Mouse (Mus musculus): Measurements from ENCODE around the gene Pon2.

The Pon2 gene

GRCm38 (mm10) chr6:5292841-5293240 lies 5.4 kb downstream of the Pon2 start:
- no peak for DNase-seq (ENCODE audit: low spot score in 2 of 2)

DNA sequence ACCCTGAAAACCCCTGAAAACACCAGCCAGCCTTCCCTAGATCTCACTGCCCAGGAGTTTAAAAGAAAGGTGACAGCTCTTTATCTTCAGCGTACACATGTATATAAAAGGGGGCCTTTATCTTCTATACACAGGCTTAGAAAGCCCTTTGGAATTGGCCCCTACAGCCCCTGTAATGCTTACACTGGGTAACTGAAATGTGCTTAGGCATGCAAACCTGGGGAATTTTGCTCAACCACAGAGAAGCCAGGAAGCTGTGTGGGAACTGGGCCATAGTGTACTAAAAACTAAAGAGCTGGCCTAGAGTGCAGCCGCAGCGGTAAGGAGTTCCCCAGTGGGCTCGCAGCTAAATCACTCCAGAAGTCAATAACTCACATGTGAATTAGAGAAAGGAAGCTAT lies 6.8 kb downstream of the Pon2 start:
- DNase-seq (ENCODE audit: low spot score in 2 of 2) = no peak

DNA sequence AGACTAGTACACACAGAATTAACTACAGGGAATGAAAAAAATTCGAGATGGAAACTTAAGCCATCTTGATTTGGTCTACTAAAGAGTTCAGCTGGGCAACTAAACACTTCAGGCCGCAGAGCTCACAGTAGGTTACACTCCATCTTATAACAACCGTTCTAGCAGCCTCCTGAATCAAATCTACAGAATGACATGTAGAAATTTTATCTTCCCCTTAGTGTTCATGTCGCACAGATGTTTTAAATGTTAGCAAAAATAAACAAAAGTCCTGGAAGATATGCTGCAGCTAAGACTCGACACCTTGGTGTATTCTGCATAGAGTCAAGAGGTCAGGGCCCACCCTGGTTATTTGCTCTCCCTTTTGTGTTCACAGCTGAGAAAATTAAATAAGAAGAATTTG lies 10.3 kb downstream of the Pon2 start:
- no peak for DNase-seq (ENCODE audit: low spot score in 2 of 2)

DNA sequence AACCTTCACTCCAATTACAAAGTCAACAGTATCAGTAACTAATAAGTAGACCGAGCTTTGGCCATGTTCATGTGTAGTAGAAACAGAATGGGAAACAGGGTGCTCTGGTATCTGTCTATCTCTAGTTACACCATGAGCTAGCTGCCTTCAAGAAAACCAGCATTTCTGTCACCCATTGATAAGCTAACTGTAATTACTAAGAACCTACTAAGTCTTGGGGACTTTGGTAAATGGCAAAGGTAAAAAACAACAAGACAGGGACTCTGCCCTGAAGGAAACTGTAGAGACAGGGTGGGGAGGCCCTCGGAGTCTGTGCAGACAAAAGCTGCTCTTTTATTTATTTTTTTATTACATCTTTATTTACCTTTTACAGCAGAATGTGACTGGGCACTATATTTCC lies 10.9 kb downstream of the Pon2 start:
- no peak for DNase-seq (ENCODE audit: low spot score in 2 of 2)

DNA sequence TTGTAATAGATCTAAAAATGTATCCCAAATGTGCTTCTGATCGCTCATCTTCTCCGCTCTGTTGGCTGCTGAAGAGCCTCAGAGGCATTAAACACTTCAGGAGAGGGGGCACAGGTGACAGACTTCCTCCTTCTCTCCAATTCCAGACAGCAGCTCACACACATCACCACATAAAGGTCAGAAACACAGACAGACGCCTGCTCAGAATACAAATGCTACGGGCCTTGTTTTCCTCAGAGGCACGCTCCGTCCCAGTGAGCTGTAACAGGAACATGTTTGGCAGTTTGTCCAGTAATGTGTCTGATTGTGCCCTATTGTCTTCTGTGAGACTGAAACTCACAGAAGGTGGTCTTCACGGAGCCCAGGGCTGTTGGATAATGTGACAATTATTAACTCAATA lies 15.8 kb downstream of the Pon2 start:
- no peak for DNase-seq (ENCODE audit: low spot score in 2 of 2)

DNA sequence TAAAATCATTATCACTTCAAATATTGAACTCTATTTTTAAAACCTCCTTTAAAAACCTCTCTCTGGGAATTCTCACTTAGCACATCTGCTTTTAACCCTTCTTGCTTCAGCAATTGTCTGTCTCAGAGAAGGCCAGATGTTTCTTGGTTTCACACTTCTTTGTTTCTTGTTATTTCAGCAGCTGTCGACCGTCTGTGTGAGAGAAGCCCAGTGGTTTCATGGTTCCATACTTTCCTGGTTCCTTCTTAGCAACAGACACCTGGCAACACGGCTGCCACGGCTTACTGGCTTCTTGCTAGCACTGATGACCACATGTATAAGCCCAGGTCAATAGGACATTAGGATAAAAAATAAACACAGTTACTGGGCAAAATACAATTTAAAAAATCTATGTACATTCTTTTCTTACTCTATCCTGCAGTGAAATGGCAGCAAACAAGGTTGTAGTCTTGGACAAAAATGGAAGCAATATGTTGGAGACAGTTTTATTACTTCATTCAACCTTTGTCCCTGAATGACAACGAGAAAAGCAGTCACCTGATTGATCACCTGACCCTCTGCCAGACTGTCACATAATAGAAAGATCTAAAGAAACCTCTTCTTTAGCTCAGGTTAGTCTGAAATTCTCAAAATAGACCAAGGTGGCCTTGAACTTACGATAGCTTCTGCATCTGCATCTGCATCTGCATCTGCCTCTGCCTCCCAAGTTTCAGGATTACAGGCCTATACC lies 17.5 kb downstream of the Pon2 start:
- no peak for DNase-seq (ENCODE audit: low spot score in 2 of 2)

GRCm38 (mm10) chr6:5277972-5278371 lies 20.3 kb downstream of the Pon2 start:
- DNase-seq (ENCODE audit: low spot score in 2 of 2) = no peak

GRCm38 (mm10) chr6:5269641-5270040 lies 28.6 kb downstream of the Pon2 start:
- DNase-seq (ENCODE audit: low spot score in 2 of 2) = no peak

- DNase-seq (ENCODE audit: low spot score in 2 of 2) = no peak
Observed at GRCm38 (mm10) chr6:5264793-5265192, 33.5 kb downstream of the Pon2 start.

DNA sequence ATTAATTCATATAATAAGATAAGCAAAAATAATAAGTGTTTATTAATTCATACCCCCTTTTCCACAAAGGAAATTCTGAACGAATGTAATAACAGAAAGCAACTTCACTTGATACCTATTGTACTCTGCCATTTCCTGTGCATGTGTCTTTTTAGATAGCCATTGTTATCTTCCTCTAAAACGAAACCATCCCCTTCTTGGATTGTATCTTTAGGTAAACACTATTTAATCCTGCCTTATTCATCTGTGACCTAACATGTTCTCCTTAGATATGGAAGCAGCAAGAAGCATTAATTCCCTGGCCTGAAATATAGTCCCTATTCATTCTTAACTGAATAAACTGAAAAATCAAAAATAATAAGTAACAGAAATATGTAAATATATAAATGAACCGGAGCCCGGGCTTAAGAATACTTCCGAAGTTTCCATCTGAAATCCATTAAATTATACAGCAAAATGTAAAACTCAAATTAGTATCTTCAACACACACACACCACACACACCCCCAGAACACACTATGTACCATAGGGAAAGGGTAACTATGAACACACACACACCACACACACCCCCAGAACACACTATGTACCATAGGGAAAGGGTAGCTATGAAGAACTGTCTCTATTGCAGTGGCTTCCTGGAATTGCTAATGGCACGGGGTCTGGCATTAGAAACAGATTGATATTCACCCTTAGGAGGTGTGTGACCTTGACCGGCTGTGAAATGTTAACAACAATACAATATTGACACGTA lies 34.8 kb downstream of the Pon2 start:
- no peak for DNase-seq (ENCODE audit: low spot score in 2 of 2)

DNA sequence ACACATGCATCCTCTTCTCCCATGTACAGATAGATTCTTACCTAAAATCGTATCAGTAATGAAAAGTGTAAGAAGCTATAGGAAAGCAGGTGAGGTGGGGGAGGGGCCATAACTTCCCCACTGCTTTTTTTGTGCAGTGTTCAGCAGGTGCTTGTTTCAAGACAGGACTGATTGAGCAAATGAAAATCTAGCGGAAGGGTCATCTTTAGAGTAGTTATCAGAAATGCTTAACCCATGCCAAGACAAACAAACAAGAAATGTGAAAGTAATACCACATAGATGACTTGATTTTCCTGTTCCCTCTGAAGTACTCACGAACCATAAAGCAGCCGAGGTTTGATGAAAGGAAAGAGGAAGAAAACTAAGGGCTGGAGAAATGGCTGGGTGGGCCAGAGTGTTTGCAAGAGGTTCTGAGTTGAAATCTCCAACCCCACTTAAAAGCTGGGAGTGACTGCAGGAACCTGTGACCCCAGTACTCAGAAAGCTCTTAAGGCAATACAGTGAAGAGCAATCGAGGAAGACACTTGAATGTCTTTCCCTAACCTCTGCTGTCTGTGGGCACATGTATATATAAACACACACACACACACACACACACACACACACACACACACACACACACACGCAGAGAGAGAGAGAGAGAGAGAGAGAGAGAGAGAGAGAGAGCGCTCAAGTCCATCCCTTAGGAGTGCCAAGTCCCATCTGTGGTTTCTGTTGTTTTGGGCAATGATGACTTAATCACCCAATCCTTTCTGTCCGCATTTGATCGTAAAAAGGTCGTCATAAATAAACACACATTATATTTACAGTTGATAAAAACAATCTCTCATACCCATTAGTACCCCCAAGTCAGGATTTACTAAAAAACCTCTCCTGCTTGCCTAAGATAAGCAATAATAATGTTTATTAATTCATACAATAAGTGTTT lies 35.7 kb downstream of the Pon2 start:
- DNase-seq (ENCODE audit: low spot score in 2 of 2) = no peak

- DNase-seq (ENCODE audit: low spot score in 2 of 2) = no peak
Observed at GRCm38 (mm10) chr6:5255722-5256451, 42.4 kb downstream of the Pon2 start, which contains the start of gene Pon3. Pon3 (minus strand) TSS chr6:5256286.

GRCm38 (mm10) chr6:5255291-5255690 lies 43.0 kb downstream of the Pon2 start:
- no peak for DNase-seq (ENCODE audit: low spot score in 2 of 2)

DNA sequence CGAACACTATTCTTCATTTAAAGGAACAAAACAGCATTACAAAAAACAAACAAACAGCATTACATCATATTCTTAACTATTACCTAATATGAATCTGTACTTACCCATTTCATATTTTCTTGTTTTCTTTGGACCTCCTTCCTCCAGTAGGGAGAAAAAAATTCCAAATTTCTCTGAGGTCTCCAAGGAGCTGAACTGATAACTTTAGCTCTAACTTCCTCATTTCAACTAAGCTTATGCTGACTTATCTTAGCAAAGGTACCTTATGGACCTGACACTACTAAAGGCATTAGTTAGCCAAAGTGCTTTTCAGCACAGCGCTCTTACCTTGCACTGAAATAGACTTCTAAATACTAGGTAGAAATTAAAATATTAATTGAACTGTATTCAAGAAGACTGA lies 43.4 kb downstream of the Pon2 start:
- DNase-seq (ENCODE audit: low spot score in 2 of 2) = no peak

- no peak for DNase-seq (ENCODE audit: low spot score in 2 of 2)
Observed at GRCm38 (mm10) chr6:5245926-5246325, 52.3 kb downstream of the Pon2 start.

GRCm38 (mm10) chr6:5238799-5239198 lies 59.5 kb downstream of the Pon2 start:
- no peak for DNase-seq (ENCODE audit: low spot score in 2 of 2)

- DNase-seq (ENCODE audit: low spot score in 2 of 2) = no peak
Observed at GRCm38 (mm10) chr6:5237510-5237909, 60.7 kb downstream of the Pon2 start.

- DNase-seq (ENCODE audit: low spot score in 2 of 2) = no peak
Observed at GRCm38 (mm10) chr6:5236843-5237371, 61.3 kb downstream of the Pon2 start.

GRCm38 (mm10) chr6:5234563-5234962 lies 63.7 kb downstream of the Pon2 start:
- no peak for DNase-seq (ENCODE audit: low spot score in 2 of 2)

- no peak for DNase-seq (ENCODE audit: low spot score in 2 of 2)
Observed at GRCm38 (mm10) chr6:5233812-5234211, 64.4 kb downstream of the Pon2 start.

DNA sequence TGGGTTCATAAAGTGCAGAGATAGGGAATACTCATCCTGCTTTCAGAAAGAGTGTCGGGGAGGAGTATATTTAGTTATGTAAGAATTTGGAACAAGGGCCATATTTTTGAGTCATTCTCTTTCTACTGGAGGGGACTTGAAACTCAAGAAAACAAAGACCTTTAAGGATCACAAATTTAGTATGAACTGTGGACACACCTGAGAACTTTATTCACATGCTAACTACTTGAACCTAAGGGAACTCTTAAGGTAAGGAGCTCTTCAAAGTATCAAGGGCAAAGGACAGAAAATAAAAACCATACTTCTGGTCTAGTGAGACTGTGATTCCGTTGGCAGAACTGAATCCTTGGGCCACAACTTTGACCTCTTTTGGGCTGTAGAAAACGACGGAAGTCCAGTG lies 66.2 kb downstream of the Pon2 start:
- DNase-seq (ENCODE audit: low spot score in 2 of 2) = no peak

Measured in right cerebral cortex, adult 2 months (tissue).